Mouse (Mus musculus) CH12.LX (cell line): ENCODE results near the gene Serpinb2. TPM values are rescaled to one million over a fixed set of nuclear protein-coding genes. Genes with fewer than 3 reads are reported as not detected.
A peak's percentile ranks its signal among the peaks of the same experiment; 100 is the strongest.

Source experiments
- DNase-seq: peaks from one replicate; pipeline ENCODE4 v3.0.0-alpha.2; 2013; ENCODE audit errors: extremely low read depth
- H3K27ac ChIP-seq: 2 replicates; pipeline ENCODE4 v1.5.1; 2012; ENCODE audit warnings: low read depth, mild to moderate bottlenecking, control low read depth, moderate library complexity; ENCODE audit not compliant: insufficient read depth
- H3K27me3 ChIP-seq: replicated peaks from 2 replicates; pipeline ENCODE3; 2012; ENCODE audit warnings: inconsistent platforms
- H3K36me3 ChIP-seq, 2 experiments: replicated peaks in 1 of 2; 2 replicates each; pipeline versions ENCODE3 to v1.6.1; 2012; ENCODE audit warnings: inconsistent platforms in 1 of 2, low read length in 1 of 2, mild to moderate bottlenecking in 1 of 2, mixed read lengths in 1 of 2, moderate library complexity in 1 of 2; ENCODE audit not compliant: control insufficient read depth in 1 of 2, insufficient read depth in 1 of 2
- H3K4me1 ChIP-seq, 2 experiments: 2 replicates each; pipeline ENCODE4 v1.6.1; 2012; ENCODE audit warnings: inconsistent platforms in 1 of 2, moderate library complexity in 1 of 2; ENCODE audit not compliant: insufficient read depth in 2 of 2, control insufficient read depth in 1 of 2
- H3K4me2 ChIP-seq: 2 replicates; pipeline ENCODE4 v1.6.1; 2012; ENCODE audit warnings: low read depth, mild to moderate bottlenecking, control low read depth; ENCODE audit not compliant: poor library complexity, insufficient read depth, severe bottlenecking
- H3K4me3 ChIP-seq, 3 experiments: fragments of 150-350 bp in 1 of 3; sonication (generic) in 1 of 3; replicated peaks in 1 of 3; 2 replicates each; pipeline versions ENCODE3 to v1.5.1; 2011 to 2012; ENCODE audit warnings: low read depth in 2 of 3, low read length in 2 of 3, mild to moderate bottlenecking in 2 of 3, moderate library complexity in 2 of 3, control low read depth in 1 of 3, improper control_type of control experiment in 1 of 3, inconsistent platforms in 1 of 3, mixed read lengths in 1 of 3; ENCODE audit not compliant: poor library complexity in 1 of 3
- H3K79me2 ChIP-seq: replicated peaks from 2 replicates; pipeline ENCODE4 v1.6.1; 2012; ENCODE audit warnings: mild to moderate bottlenecking, moderate library complexity; ENCODE audit not compliant: control insufficient read depth, poor library complexity, insufficient read depth, severe bottlenecking; ENCODE audit errors: extremely low read depth
- H3K9ac ChIP-seq: 2 replicates; pipeline ENCODE4 v1.6.1; 2012; ENCODE audit warnings: low read depth, mild to moderate bottlenecking, control low read depth, moderate library complexity; ENCODE audit not compliant: insufficient read depth
- H3K9me3 ChIP-seq: replicated peaks from 2 replicates; pipeline ENCODE3; 2012; ENCODE audit warnings: low read length, inconsistent platforms, mixed read lengths
- BHLHE40 ChIP-seq: IDR thresholded peaks from 2 replicates; pipeline ENCODE4 v1.6.1; 2011; ENCODE audit warnings: mild to moderate bottlenecking, low read depth, low read length, improper control_type of control experiment
- CHD1 ChIP-seq: IDR thresholded peaks from 2 replicates; pipeline ENCODE4 v1.6.1; 2012; ENCODE audit warnings: low read depth, low read length, improper control_type of control experiment, inconsistent platforms
- CHD2 ChIP-seq: IDR thresholded peaks from 2 replicates; pipeline ENCODE4 v1.6.1; 2011; ENCODE audit warnings: low read length, improper control_type of control experiment
- CTCF ChIP-seq, 2 experiments: IDR thresholded peaks in 1 of 2; conservative IDR thresholded peaks in 1 of 2; 2 replicates each; pipeline ENCODE4 v1.5.1; 2011 to 2012; ENCODE audit warnings: low read depth in 2 of 2, low read length in 2 of 2, improper control_type of control experiment in 1 of 2, inconsistent platforms in 1 of 2, mild to moderate bottlenecking in 1 of 2, moderate library complexity in 1 of 2
- E2F4 ChIP-seq: IDR thresholded peaks from 2 replicates; pipeline ENCODE4 v1.6.1; 2011; ENCODE audit warnings: low read depth, low read length, improper control_type of control experiment; ENCODE audit not compliant: insufficient replicate concordance
- ELF1 ChIP-seq: IDR thresholded peaks from 2 replicates; pipeline ENCODE4 v1.6.1; 2014; ENCODE audit warnings: low read depth, mild to moderate bottlenecking, inconsistent platforms, low read length, improper control_type of control experiment
- EP300 ChIP-seq: IDR thresholded peaks from 2 replicates; pipeline ENCODE4 v1.6.1; 2011; ENCODE audit warnings: low read length, improper control_type of control experiment
- ETS1 ChIP-seq: conservative IDR thresholded peaks from 2 replicates; pipeline ENCODE4 v1.6.1; 2012; ENCODE audit warnings: low read depth, mild to moderate bottlenecking, inconsistent platforms, low read length, improper control_type of control experiment, moderate library complexity
- GABPA ChIP-seq: IDR thresholded peaks from 2 replicates; pipeline ENCODE4 v1.6.1; 2012; ENCODE audit warnings: low read depth, low read length, improper control_type of control experiment, inconsistent platforms; ENCODE audit not compliant: insufficient replicate concordance
- HCFC1 ChIP-seq: IDR thresholded peaks from 2 replicates; pipeline ENCODE4 v1.6.1; 2012; ENCODE audit warnings: low read depth, mild to moderate bottlenecking, inconsistent platforms, low read length, improper control_type of control experiment
- IRF4 ChIP-seq: IDR thresholded peaks from 2 replicates; pipeline ENCODE4 v1.6.1; 2014; ENCODE audit warnings: low read depth, mild to moderate bottlenecking, inconsistent platforms, low read length, improper control_type of control experiment
- JUN ChIP-seq: IDR thresholded peaks from 2 replicates; pipeline ENCODE4 v1.6.1; 2011; ENCODE audit warnings: low read depth, mild to moderate bottlenecking, low read length, improper control_type of control experiment, moderate library complexity; ENCODE audit not compliant: insufficient read depth
- JUND ChIP-seq: conservative IDR thresholded peaks from 2 replicates; pipeline ENCODE4 v1.6.1; 2011; ENCODE audit warnings: low read depth, low read length, improper control_type of control experiment
- KAT2A ChIP-seq: IDR thresholded peaks from 2 replicates; pipeline ENCODE4 v1.6.1; 2012; ENCODE audit warnings: low read length, improper control_type of control experiment, inconsistent platforms; ENCODE audit not compliant: insufficient replicate concordance
- MAFK ChIP-seq: IDR thresholded peaks from 2 replicates; pipeline ENCODE4 v1.6.1; 2011; ENCODE audit warnings: low read length, improper control_type of control experiment; ENCODE audit not compliant: insufficient replicate concordance
- MAX ChIP-seq: IDR thresholded peaks from 2 replicates; pipeline ENCODE4 v1.6.1; 2011; ENCODE audit warnings: low read length, improper control_type of control experiment
- MAZ ChIP-seq: IDR thresholded peaks from 2 replicates; pipeline ENCODE4 v1.6.1; 2012; ENCODE audit warnings: low read depth, mild to moderate bottlenecking, inconsistent platforms, low read length, improper control_type of control experiment, moderate library complexity
- MEF2A ChIP-seq: IDR thresholded peaks from 2 replicates; pipeline ENCODE4 v1.6.1; 2014; ENCODE audit warnings: low read depth, mild to moderate bottlenecking, inconsistent platforms, low read length, improper control_type of control experiment, borderline replicate concordance
- MXI1 ChIP-seq: IDR thresholded peaks from 2 replicates; pipeline ENCODE4 v1.6.1; 2011; ENCODE audit warnings: mild to moderate bottlenecking, low read depth, low read length, improper control_type of control experiment
- MYC ChIP-seq: IDR thresholded peaks from 2 replicates; pipeline ENCODE4 v1.6.1; 2011; ENCODE audit warnings: low read depth, mild to moderate bottlenecking, improper control_type of control experiment, low read length
- NELFE ChIP-seq: IDR thresholded peaks from 2 replicates; pipeline ENCODE4 v1.6.1; 2011; ENCODE audit warnings: low read depth, low read length, improper control_type of control experiment
- NRF1 ChIP-seq: IDR thresholded peaks from 2 replicates; pipeline ENCODE4 v1.6.1; 2014; ENCODE audit warnings: low read depth, mild to moderate bottlenecking, inconsistent platforms, low read length, improper control_type of control experiment, moderate library complexity
- PAX5 ChIP-seq: IDR thresholded peaks from 2 replicates; pipeline ENCODE4 v1.6.1; 2012; ENCODE audit warnings: low read length, inconsistent platforms, mixed read lengths
- POLR2A ChIP-seq: IDR thresholded peaks from 2 replicates; pipeline ENCODE4 v1.6.1; 2011; ENCODE audit warnings: low read depth, mild to moderate bottlenecking, improper control_type of control experiment, low read length
- POLR2AphosphoS2 ChIP-seq: IDR thresholded peaks from 2 replicates; pipeline ENCODE4 v1.6.1; 2011; ENCODE audit warnings: low read depth, low read length, improper control_type of control experiment
- RAD21 ChIP-seq: IDR thresholded peaks from 2 replicates; pipeline ENCODE4 v1.6.1; 2011; ENCODE audit warnings: low read depth, mild to moderate bottlenecking, low read length, improper control_type of control experiment, moderate library complexity
- RCOR1 ChIP-seq: conservative IDR thresholded peaks from 2 replicates; pipeline ENCODE4 v1.6.1; 2012; ENCODE audit warnings: low read depth, mild to moderate bottlenecking, inconsistent platforms, low read length, improper control_type of control experiment
- SIN3A ChIP-seq: IDR thresholded peaks from 2 replicates; pipeline ENCODE4 v1.6.1; 2012; ENCODE audit warnings: low read length, improper control_type of control experiment, inconsistent platforms
- SMC3 ChIP-seq: IDR thresholded peaks from 2 replicates; pipeline ENCODE4 v1.6.1; 2011; ENCODE audit warnings: low read depth, low read length, improper control_type of control experiment
- TBP ChIP-seq: conservative IDR thresholded peaks from 2 replicates; pipeline ENCODE4 v1.6.1; 2011; ENCODE audit warnings: low read depth, low read length, improper control_type of control experiment
- TCF12 ChIP-seq: IDR thresholded peaks from 2 replicates; pipeline ENCODE4 v1.6.1; 2014; ENCODE audit warnings: low read depth, mild to moderate bottlenecking, inconsistent platforms, low read length, improper control_type of control experiment
- UBTF ChIP-seq: IDR thresholded peaks from 2 replicates; pipeline ENCODE4 v1.6.1; 2012; ENCODE audit warnings: low read depth, mild to moderate bottlenecking, inconsistent platforms, low read length, improper control_type of control experiment, moderate library complexity
- USF1 ChIP-seq: IDR thresholded peaks from 2 replicates; pipeline ENCODE4 v1.6.1; 2014; ENCODE audit warnings: low read depth, mild to moderate bottlenecking, inconsistent platforms, low read length, improper control_type of control experiment
- USF2 ChIP-seq: conservative IDR thresholded peaks from 2 replicates; pipeline ENCODE4 v1.6.1; 2011; ENCODE audit warnings: low read depth, low read length, improper control_type of control experiment
- ZC3H11A ChIP-seq: IDR thresholded peaks from 2 replicates; pipeline ENCODE4 v1.6.1; 2012; ENCODE audit warnings: low read depth, mild to moderate bottlenecking, inconsistent platforms, low read length, improper control_type of control experiment
- ZKSCAN1 ChIP-seq: IDR thresholded peaks from 2 replicates; pipeline ENCODE4 v1.6.1; 2012; ENCODE audit warnings: low read depth, inconsistent platforms, low read length, improper control_type of control experiment, borderline replicate concordance
- ZMIZ1 ChIP-seq: IDR thresholded peaks from 2 replicates; pipeline ENCODE4 v1.6.1; 2012; ENCODE audit warnings: low read depth, mild to moderate bottlenecking, inconsistent platforms, low read length, improper control_type of control experiment
- ZNF384 ChIP-seq: IDR thresholded peaks from 2 replicates; pipeline ENCODE4 v1.6.1; 2012; ENCODE audit warnings: low read depth, low read length, improper control_type of control experiment, inconsistent platforms
- dilution Hi-C: fragments of 300-500 bp; cut with MboI; formaldehyde crosslinking; loops from 2 replicates; pipeline ENCODE4 v1.14.3; 2020; ENCODE audit warnings: low sequenced_read_pairs; ENCODE audit not compliant: extremely low pct_unique_long_range_greater_than_20kb, extremely low pct_ligation_motif_present
- in situ Hi-C: fragments of 300-500 bp; cut with MboI; formaldehyde crosslinking; loops from 3 replicates; pipeline ENCODE4 v1.14.3; 2019; ENCODE audit warnings: low sequenced_read_pairs, low pct_ligation_motif_present, low pct_unique_long_range_greater_than_20kb, mixed read lengths
- polyA plus RNA-seq: library from polyadenylated mRNA; unstranded; fragments of >175 nt; gene quantifications from 2 replicates; pipeline ENCODE4 v1.2.1, GENCODE M21; 2012; ENCODE audit warnings: low read depth; ENCODE audit not compliant: insufficient read length
- total RNA-seq, 2 experiments: library from RNA; depleted of rRNA; stranded (reverse); fragments of 300-350 nt in 1 of 2; fragments of >200 nt in 1 of 2; gene quantifications; 2 replicates each; pipeline ENCODE4 v1.2.3; 2012 to 2014

Gene Serpinb2
- total and polyA plus RNA-seq, 3 experiments: not detected

DNA sequence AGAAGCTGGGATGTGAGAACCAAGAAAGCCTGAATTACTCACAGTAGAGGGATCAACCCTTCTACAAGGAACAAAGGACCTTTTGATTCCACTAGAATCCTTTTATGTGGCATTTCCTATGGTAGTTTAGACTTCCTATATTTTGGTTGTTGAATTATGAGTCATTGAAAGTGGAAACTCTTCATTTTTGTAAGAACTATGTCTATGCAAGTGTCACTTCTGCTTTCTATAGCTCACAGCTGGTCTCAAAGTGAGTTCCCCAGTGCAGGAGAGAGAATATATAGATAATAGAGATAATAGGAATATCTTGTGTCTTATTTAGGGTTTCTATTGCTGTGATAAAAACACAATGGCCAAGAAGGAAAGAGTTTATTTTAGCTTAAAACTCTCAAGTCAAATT, 71.7 kb downstream of the Serpinb2 start:
- dilution Hi-C loops (no loop called here), in situ Hi-C loops (no loop called here)
- Histone ChIP-seq H3K9me3 (no peaks in the 10 kb centered on the region), H3K9ac (peak overlapping the region; percentile 28; the same call in 1 of the 2 replicates), H3K27ac (peak overlapping the region; percentile 96), H3K36me3 (no peaks in the 10 kb centered on the region), H3K79me2 (no peaks in the 10 kb centered on the region), H3K4me1 (peaks cover 16 to 40% of the 10 kb centered on the region in 2 experiments), H3K27me3 (no peaks in the 10 kb centered on the region), H3K4me2 (peak overlapping the region; percentile 44), H3K4me3 (no peak overlapping the region)
- DNase-seq: peak; percentile 70
- TF ChIP-seq RCOR1 (peak; percentile 95), EP300 (peak; percentile 99), HCFC1 (no peak), SIN3A (peak; percentile 3; the same call in 1 of the 2 replicates), POLR2A (no peak), TCF12 (peak; percentile 95), USF1 (no peak), ZNF384 (no peak), KAT2A (no peak), RAD21 (no peak), ZMIZ1 (no peak), MAZ (no peak), JUND (peak; percentile 95), E2F4 (no peak), CTCF (conservative IDR thresholded peaks at IDR 0.05 in 1 of 2, IDR thresholded peaks at IDR 0.05 in 1 of 2; ENCODE audit: low read depth in 2 of 2, low read length in 2 of 2) (no peak), NRF1 (no peak), UBTF (no peak), MEF2A (peak; percentile 71), MAFK (peak; percentile 73; the same call in 1 of the 2 replicates), USF2 (no peak), CHD2 (peak; percentile 84), MXI1 (no peak), IRF4 (peak; percentile 98), CHD1 (no peak), SMC3 (no peak), MYC (no peak), PAX5 (no peak), JUN (peak; percentile 94), MAX (no peak), ZKSCAN1 (no peak), BHLHE40 (peak; percentile 68), ZC3H11A (no peak), POLR2AphosphoS2 (no peak), NELFE (no peak), ELF1 (no peak; the same call in 1 of the 2 replicates), GABPA (no peak), ETS1 (peak; percentile 90), TBP (no peak)
